Mouse (Mus musculus): Measurements from ENCODE around the gene Fcrl1. TPM values are rescaled to one million over a fixed set of nuclear protein-coding genes. Genes with fewer than 3 reads are reported as not detected.

Fcrl1 gene
- total RNA-seq, 2 experiments from 2014 or later: 0.27 TPM; not detected in 1

DNA sequence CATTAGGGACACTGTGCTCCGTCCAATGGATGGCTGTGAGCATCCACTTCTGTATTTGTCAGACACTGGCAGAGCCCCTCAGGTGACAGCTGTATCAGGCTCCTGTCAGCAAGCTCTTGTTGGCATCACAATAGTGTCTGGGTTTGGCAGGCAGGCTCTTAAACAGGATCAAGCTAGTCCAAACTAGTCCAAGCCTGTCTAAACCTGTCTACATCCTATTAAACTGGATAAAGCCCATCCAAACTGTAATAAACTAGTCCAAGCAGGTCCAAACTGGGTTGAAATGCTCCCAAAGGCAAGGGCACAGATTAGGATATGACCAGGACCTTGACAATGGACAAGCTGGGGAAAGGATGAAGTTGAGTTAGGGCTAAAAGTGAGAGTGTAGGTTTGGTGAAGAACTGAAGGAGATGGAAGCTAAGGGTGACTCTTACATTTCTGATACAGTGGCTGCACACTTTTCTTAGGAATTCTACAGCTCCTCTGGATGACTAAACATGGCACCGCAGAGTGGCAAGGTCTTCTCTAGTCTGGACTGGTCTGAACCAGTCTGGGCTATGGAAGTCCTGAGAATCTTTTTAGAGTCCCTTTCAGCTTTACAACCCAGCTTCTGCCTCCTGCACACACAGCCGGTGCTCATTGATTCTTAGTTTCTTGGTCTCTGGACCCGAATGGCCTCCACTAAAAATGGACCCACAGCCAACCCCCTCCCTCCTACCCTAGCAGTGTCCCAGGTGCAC lies 33.2 kb downstream of the Fcrl1 start:
- no peak for DNase-seq
- intact Hi-C loops (cut with DNase I): loop anchor here (5.0 kb wide), 2 partner anchors 72 to 167 kb away; no protein-coding TSS in a partner anchor

DNA sequence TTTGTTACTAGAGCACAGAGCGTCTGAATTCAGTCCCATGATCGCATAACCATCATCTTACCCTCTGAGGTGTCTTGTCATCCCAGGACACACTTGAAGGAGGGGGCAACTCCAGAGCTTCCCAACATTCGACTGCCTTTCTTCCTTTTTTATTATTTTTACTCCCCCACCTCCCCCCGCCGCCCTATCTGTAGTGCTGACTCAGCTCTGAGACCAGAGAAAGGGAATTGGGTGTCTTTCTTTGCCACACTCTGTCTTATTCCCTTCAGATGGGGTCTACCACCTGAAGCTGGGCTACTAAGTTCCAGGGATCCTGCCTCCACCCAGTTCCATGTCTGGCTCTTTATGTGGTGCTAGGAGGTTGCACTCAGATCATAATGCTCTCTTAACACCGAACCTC lies 34.4 kb downstream of the Fcrl1 start:
- intact Hi-C loops (cut with DNase I): loop anchor here (2.0 to 5.0 kb wide), 3 partner anchors 83 to 152 kb away; no protein-coding TSS in a partner anchor
- DNase-seq: no peak

DNA sequence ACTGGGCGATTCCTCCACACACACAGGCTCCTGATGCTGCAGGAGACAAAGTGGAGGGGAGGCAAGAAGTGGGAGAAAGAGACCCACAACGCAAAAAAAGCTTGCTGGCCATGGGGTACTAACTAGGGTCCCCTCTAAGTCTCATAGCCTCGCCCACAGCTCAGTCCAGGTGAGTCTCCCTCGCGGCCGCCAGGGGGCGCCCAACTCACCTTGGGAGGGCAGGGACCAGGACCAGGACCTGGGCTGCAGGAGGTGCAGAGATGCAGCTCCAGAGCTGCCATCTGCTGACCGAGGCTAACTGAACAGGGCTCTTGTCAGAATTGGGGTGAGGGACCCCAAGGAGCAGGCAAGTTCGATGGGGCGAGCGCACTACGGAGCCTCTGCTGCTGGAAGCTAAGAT lies 35.0 kb downstream of the Fcrl1 start:
- intact Hi-C loops (cut with DNase I): loop anchor here (2.0 to 5.0 kb wide), 3 partner anchors 84 to 151 kb away; no protein-coding TSS in a partner anchor
- DNase-seq: peak; percentile 51 to 68

DNA sequence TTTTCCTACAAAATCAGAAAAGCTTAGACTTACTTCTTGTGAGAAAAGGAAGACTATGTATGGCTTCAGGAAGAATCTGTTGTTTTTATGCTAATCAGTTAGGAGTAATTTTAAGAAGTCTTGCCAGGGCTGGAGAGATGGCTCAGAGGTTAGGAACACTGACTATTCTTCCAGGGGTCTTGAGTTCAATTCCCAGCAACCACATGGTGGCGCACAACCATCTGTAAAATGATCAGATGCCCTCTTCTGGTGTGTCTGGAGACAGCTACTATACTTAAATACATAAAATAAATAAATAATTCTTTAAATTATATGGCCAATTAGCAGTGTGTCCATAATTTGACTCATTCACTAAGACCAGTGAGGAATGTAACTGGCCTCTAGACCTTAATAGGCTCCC lies 44.5 kb downstream of the Fcrl1 start:
- intact Hi-C loops (cut with DNase I): no loop called here
- DNase-seq: no peak

DNA sequence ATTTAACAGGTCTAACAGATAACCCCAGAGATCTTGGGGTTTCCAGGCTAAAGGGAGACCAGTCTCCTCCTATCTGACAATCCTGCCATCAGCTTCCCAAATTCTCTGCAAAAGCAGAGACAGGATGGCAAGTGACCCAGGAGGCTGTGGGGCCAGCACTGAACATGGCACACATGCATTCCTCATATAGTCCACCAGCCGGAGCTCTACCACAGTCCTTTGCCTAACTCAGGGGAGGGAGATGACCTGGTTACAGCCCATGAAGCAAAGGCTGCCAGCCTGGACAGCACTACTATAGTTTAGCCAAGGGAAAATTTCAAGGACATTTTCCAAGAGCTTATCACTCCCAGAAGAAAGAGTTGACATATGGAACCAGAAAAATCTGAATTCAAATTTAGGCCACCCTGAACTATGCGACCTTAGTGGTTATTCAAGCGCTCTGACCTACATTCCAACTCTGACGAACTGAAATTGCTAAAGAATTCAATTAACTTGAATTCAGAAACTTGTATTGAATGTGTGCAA lies 46.3 kb downstream of the Fcrl1 start:
- no peak for DNase-seq
- intact Hi-C loops (cut with DNase I): no loop called here

DNA sequence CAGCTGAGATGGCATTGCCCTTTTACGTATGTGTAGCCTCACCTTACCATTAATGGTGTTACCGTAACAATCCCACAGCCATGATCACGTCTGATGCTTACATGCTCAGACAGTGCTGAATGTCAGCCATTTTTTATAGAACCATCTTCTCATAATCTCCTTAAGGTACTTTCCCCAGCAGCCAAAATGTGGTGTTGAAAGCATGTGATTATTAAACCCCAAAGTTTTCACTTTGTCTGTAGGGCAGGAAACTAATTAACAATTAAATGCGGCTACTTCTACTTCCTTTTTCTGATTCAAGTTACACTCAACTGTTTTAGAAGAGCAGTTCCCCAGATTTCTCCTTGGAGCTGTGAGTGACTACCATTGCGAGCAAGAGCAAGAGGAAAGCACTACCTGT lies 59.3 kb downstream of the Fcrl1 start, which contains the start of gene Fcrl5:
TSS of gene Fcrl5 (plus strand) at position 295 of the 400 bp plus-strand sequence.
- DNase-seq: no peak
- intact Hi-C loops (cut with DNase I): no loop called here

DNA sequence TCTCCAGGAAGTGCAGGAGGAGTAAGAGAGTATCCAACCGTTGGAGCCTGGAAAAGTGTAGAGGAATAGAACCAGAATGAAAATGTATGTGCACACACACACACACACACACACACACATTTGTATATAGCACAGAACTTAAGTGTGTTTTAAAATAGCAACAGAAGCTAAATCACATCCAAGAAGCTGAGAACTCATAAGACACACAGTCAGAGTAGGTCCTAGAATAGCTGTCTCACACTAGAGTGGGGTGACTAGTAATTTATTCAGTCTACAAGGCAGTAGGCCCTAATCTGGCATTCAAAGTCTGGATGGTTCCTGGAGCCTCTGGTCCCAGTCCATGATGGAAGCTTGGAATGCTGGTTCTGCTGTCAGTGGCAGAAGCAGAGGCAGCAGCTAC lies 64.4 kb downstream of the Fcrl1 start:
- intact Hi-C loops (cut with DNase I): no loop called here

DNA sequence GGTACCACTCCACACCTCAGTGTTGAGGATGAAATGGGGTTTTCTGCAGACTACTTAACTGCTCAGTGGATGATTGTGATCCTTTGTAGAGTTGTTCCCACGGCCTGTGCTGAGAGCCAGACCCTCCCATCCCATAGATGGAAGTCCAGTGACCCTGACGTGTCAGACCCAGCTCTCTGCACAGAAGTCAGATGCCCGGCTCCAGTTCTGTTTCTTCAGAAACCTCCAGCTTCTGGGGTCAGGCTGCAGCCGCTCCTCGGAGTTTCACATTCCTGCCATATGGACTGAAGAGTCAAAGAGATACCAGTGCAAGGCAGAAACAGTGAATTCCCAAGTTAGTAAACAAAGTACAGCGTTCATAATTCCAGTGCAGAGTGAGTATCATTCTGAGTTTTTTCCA lies 67.8 kb downstream of the Fcrl1 start:
- no peak for DNase-seq
- intact Hi-C loops (cut with DNase I): no loop called here

More for the DNA sequence above, 64.4 kb downstream of the Fcrl1 start:
- DNase-seq: no peak

Other genes starting within 250 kb of the Fcrl1 start
- gene Kirrel, start 201.6 kb upstream of the Fcrl1 start, total RNA-seq (2021): 1 to 10 TPM; 8.8 to 9.9 TPM
- gene Fcrls, start 112.6 kb upstream of the Fcrl1 start, total RNA-seq (2021): 1 to 10 TPM; 9.3 to 9.9 TPM
- gene Cd5l, start 18.5 kb upstream of the Fcrl1 start, total RNA-seq (2021): 1 to 10 TPM; 1.5 to 3.0 TPM
- not detected for gene Fcrl5, start 59.4 kb downstream of the Fcrl1 start, total RNA-seq (2021)
- gene Etv3, start 149.0 kb downstream of the Fcrl1 start, total RNA-seq (2021): 10 to 100 TPM; 16.7 to 17.0 TPM
- 10 to 100 TPM; 20.7 to 22.7 TPM for gene Arhgef11, start 241.2 kb downstream of the Fcrl1 start, total RNA-seq (2021)